Mouse (Mus musculus): ENCODE results near the gene S1pr5. TPM values are rescaled to one million over a fixed set of nuclear protein-coding genes. Genes with fewer than 3 reads are reported as not detected.

Gene S1pr5
- 0.52 and 0.57 TPM in 2 replicates for polyA plus RNA-seq (2015; fragmentation: Nextera tagmentation; extraction: Ambion mirVana)

DNA sequence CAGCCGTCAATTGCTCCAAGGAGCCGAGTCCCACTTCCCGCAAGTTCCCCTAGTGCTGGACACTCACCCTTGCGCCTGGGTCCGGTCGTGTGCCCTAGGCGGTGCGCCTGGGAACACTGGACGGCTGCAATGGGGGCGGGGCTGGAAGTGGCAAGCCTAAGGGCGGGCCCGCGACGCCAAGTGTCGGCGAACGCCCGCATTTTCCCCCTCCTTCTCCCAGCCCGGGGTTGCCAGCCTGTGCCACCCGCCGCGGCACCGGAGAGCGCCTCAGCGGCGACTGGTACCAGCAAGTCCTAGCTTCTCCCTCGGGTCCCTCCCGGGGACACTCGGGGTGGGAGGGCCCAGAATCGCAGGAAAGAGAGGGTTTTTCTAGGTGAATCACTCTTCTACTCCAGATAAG is at the start of gene S1pr5:
TSS of gene S1pr5 (minus strand) at position 118 of the 400 bp plus-strand sequence.

DNA sequence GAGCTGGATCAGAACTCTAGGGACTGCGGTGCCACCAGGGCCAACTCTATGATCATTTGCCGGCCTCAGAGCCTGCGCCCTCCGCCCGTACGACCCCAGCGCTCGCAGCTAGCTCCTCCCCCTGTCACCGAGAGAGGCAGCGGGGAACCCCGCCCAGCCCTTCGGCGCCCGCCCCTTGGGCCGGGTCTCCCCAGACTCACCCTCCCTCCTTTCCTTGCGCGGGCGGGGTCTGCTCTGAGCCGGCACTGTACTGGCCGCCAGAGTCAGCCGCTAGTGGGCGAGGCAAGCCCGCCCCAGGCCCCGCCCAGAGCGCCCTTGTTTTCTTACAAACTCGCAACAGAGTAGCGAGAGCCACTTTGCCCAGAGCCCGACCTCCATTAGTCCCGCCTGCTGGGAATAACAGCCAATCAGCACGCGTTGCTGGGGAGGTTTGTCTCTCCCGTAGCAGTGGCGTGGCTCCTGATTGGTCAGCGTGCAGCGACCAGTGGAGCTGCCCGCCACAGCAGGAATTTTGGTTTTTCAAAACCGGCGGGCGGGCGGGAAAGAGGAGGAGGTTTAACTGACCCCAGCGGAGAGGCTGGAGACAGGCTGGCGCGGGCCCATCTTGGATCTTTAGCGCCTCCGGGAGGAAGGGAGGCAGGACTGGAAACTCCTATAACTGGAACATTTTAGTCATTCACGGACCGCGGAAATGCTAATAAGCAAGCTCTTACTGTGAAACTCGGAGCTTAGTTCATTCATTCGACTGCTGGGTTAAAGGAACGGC is 43.0 kb upstream of the S1pr5 start, which contains the start of gene Cdkn2d:
TSS of gene Cdkn2d (minus strand) at position 386 of the 766 bp plus-strand sequence.

DNA sequence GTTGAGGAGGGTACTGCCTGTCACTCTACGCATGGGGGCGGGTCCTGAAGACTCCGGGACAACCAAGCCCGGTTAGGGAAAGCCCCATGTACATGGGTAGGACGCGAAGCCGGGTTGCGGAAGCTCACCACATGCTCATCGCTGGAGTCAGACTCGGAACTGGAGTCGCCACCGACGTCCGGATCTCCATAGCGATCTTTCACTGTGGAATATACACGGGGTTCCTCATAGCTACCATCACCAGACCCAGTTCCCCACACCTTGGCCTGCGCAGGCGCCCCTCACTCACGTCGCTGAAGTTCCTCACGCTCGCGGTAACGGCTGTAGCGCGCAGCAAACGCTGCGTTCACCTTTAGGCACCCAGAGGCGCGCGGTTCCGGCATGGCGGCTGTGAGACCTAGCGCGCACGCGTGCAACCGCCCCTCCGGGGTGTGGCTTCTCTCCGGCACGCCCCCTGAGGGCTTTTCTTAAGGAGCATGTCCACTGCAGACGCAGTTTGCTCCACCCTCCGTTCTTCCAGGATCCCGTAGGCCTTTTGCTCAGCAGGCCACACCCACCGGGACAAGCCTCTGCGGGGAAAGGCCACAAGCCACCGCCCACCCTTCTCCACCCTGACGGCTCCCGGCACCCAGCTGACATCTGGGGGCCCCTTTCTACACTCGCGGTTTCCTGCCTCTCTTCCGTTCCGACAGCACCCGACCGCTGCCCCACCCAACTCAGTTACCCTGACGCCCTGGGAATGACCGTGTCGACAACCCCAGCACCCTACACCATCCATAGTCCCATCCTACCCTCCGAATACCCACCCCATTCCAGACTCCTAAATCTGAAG is 39.5 kb upstream of the S1pr5 start, which contains the start of gene Kri1:
TSS of gene Kri1 (minus strand) at position 399 of the 832 bp plus-strand sequence.

DNA sequence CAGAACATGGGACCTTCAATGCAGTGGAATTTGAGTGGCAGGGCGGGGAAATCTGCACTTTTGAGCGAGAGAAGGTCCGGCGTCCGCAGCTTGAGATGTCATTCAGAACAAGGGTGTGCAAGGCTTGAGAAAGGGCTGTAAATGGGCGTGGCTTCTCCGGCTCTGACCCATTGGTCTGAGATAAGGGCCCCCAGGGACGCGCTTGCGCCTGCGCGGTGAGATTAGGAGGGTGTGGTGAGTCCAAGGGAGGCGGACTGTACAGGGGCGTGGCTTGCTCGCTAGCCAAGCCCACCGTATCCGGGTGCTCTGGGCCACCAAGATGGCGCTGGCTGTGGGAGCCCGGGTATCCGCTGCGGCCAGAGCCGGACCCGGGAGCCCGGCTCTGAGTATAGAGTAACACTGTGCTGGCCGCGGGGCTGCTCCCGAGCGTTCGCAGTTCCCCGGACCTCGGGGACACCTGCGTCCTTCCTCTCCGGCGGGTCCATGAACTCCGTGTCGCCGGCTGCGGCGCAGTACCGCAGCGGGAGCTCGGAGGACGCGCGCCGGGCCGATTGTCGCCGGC is 16.8 kb upstream of the S1pr5 start, which contains the start of gene Atg4d:
TSS of gene Atg4d (plus strand) at position 294 of the 562 bp plus-strand sequence.

GRCm38 (mm10) chr9:21238733-21239464 is 9.3 kb downstream of the S1pr5 start, which contains the start of gene Keap1:
Gene Keap1, minus strand, starts transcription at chr9:21239361.

Other genes with a start within 250 kb of the S1pr5 start
- gene Mrpl4, start 245.7 kb downstream of the S1pr5 start, polyA plus RNA-seq (2015; fragmentation: Nextera tagmentation; extraction: Ambion mirVana), result 77.0 and 79.0 TPM in 2 replicates
- gene Icam1, start 232.5 kb downstream of the S1pr5 start, polyA plus RNA-seq (2015; fragmentation: Nextera tagmentation; extraction: Ambion mirVana), result 10.4 and 13.8 TPM in 2 replicates
- 111 and 139 TPM in 2 replicates for gene Icam4, start 219.1 kb downstream of the S1pr5 start, polyA plus RNA-seq (2015; fragmentation: Nextera tagmentation; extraction: Ambion mirVana)
- gene Icam5, start 216.4 kb downstream of the S1pr5 start, polyA plus RNA-seq (2015; fragmentation: Nextera tagmentation; extraction: Ambion mirVana), result 0.27 and 0.35 TPM in 2 replicates
- gene Zglp1, start 181.3 kb downstream of the S1pr5 start, polyA plus RNA-seq (2015; fragmentation: Nextera tagmentation; extraction: Ambion mirVana), result 0.26 and 0.67 TPM in 2 replicates
- 0.17 and 0.23 TPM in 2 replicates for gene Gm49373, start 175.3 kb downstream of the S1pr5 start, polyA plus RNA-seq (2015; fragmentation: Nextera tagmentation; extraction: Ambion mirVana)
- 41.2 and 44.7 TPM in 2 replicates for gene Fdx1l, start 174.8 kb downstream of the S1pr5 start, polyA plus RNA-seq (2015; fragmentation: Nextera tagmentation; extraction: Ambion mirVana)
- 0.86 and 1.1 TPM in 2 replicates for gene Gm38431, start 156.4 kb downstream of the S1pr5 start, polyA plus RNA-seq (2015; fragmentation: Nextera tagmentation; extraction: Ambion mirVana)
- 20.1 and 20.8 TPM in 2 replicates for gene Raver1, start 156.4 kb downstream of the S1pr5 start, polyA plus RNA-seq (2015; fragmentation: Nextera tagmentation; extraction: Ambion mirVana)
- gene Tyk2, start 117.2 kb downstream of the S1pr5 start, polyA plus RNA-seq (2015; fragmentation: Nextera tagmentation; extraction: Ambion mirVana), result 9.7 and 12.2 TPM in 2 replicates
- gene Cdc37, start 98.5 kb downstream of the S1pr5 start, polyA plus RNA-seq (2015; fragmentation: Nextera tagmentation; extraction: Ambion mirVana), result 139 and 143 TPM in 2 replicates
- gene Pde4a, start 82.7 kb downstream of the S1pr5 start, polyA plus RNA-seq (2015; fragmentation: Nextera tagmentation; extraction: Ambion mirVana), result 4.1 and 5.6 TPM in 2 replicates
- 31.7 and 37.9 TPM in 2 replicates for gene Keap1, start 9.1 kb downstream of the S1pr5 start, polyA plus RNA-seq (2015; fragmentation: Nextera tagmentation; extraction: Ambion mirVana)
- gene Atg4d, start 16.9 kb upstream of the S1pr5 start, polyA plus RNA-seq (2015; fragmentation: Nextera tagmentation; extraction: Ambion mirVana), result 60.0 and 74.6 TPM in 2 replicates
- 14.7 and 14.9 TPM in 2 replicates for gene Kri1, start 39.5 kb upstream of the S1pr5 start, polyA plus RNA-seq (2015; fragmentation: Nextera tagmentation; extraction: Ambion mirVana)
- 125 and 133 TPM in 2 replicates for gene Cdkn2d, start 43.0 kb upstream of the S1pr5 start, polyA plus RNA-seq (2015; fragmentation: Nextera tagmentation; extraction: Ambion mirVana)
- gene Ap1m2, start 63.9 kb upstream of the S1pr5 start, polyA plus RNA-seq (2015; fragmentation: Nextera tagmentation; extraction: Ambion mirVana), result 0.11 and 0.13 TPM in 2 replicates
- 37.8 and 47.0 TPM in 2 replicates for gene Slc44a2, start 72.3 kb upstream of the S1pr5 start, polyA plus RNA-seq (2015; fragmentation: Nextera tagmentation; extraction: Ambion mirVana)
- 54.4 and 64.5 TPM in 2 replicates for gene Ilf3, start 119.4 kb upstream of the S1pr5 start, polyA plus RNA-seq (2015; fragmentation: Nextera tagmentation; extraction: Ambion mirVana)
- gene Qtrt1, start 163.4 kb upstream of the S1pr5 start, polyA plus RNA-seq (2015; fragmentation: Nextera tagmentation; extraction: Ambion mirVana), result 26.2 and 27.2 TPM in 2 replicates
- 51.4 and 53.8 TPM in 2 replicates for gene Dnm2, start 176.5 kb upstream of the S1pr5 start, polyA plus RNA-seq (2015; fragmentation: Nextera tagmentation; extraction: Ambion mirVana)